Mouse (Mus musculus) C2C12 (cell line): ENCODE data around the gene Ptges3. TPM values are rescaled to one million over a fixed set of nuclear protein-coding genes. Genes with fewer than 3 reads are reported as not detected.

Source experiments
- H3K27me3 ChIP-seq: one replicate; pipeline ENCODE4 v1.6.1; 2011; ENCODE audit not compliant: control insufficient read depth, insufficient read depth, insufficient read length
- H3K36me3 ChIP-seq: one replicate; pipeline ENCODE4 v1.6.1; 2011; ENCODE audit not compliant: control insufficient read depth, insufficient read depth
- H3K4me3 ChIP-seq: one replicate; pipeline ENCODE4 v1.5.1; 2011; ENCODE audit warnings: mild to moderate bottlenecking, control low read depth; ENCODE audit not compliant: poor library complexity, insufficient read depth, severe bottlenecking
- H3K79me2 ChIP-seq: one replicate; pipeline ENCODE4 v1.6.1; 2011; ENCODE audit not compliant: control insufficient read depth, insufficient read depth
- H3K79me3 ChIP-seq: one replicate; pipeline ENCODE4 v1.6.1; 2011; ENCODE audit warnings: low read depth, control low read depth
- H3ac ChIP-seq: one replicate; pipeline ENCODE3; 2011; ENCODE audit warnings: low read depth; ENCODE audit not compliant: control insufficient read depth, insufficient read length
- CEBPB ChIP-seq: IDR thresholded peaks from one replicate; pipeline ENCODE4 v1.6.1; 2011; ENCODE audit warnings: low read depth, mild to moderate bottlenecking, control low read depth, moderate library complexity
- CTCF ChIP-seq: IDR thresholded peaks from one replicate; pipeline ENCODE4 v1.5.1; 2011; ENCODE audit not compliant: control insufficient read depth, insufficient read depth, insufficient read length
- FOSL1 ChIP-seq: IDR thresholded peaks from one replicate; pipeline ENCODE4 v1.8.0; 2011; ENCODE audit warnings: mild to moderate bottlenecking, low read length; ENCODE audit not compliant: poor library complexity, insufficient read depth, severe bottlenecking
- MAX ChIP-seq: IDR thresholded peaks from one replicate; pipeline ENCODE4 v1.6.1; 2011; ENCODE audit warnings: mild to moderate bottlenecking, control low read depth
- MYOD1 ChIP-seq: IDR thresholded peaks from one replicate; pipeline ENCODE4 v1.6.1; 2011; ENCODE audit warnings: low read depth; ENCODE audit not compliant: control insufficient read depth, insufficient read length
- MYOG ChIP-seq: IDR thresholded peaks from one replicate; pipeline ENCODE4 v1.6.1; 2011; ENCODE audit not compliant: control insufficient read depth, insufficient read length; ENCODE audit errors: extremely low read depth
- USF1 ChIP-seq: IDR thresholded peaks from one replicate; pipeline ENCODE4 v1.6.1; 2011; ENCODE audit warnings: low read depth, mild to moderate bottlenecking, control low read depth, moderate library complexity
- microRNA-seq: library from miRNA; unstranded; fragments of <30 nt; microRNA quantifications from one replicate; pipeline ENCODE4, GENCODE M21; 2019; ENCODE audit warnings: borderline microRNAs expressed
- polyA plus RNA-seq: library from polyadenylated mRNA; unstranded; fragments of >200 nt; fragmentation: generic; extraction: Trizol; gene quantifications from one replicate; pipeline ENCODE4 v1.2.1, GENCODE M21; 2012; ENCODE audit warnings: missing spikeins

The Ptges3 gene
- polyA plus RNA-seq, 1 experiment: 133 TPM

- H3K36me3 ChIP-seq: peaks cover 88% of the 10 kb centered on the region
- no peaks in the 10 kb centered on the region for H3K27me3 ChIP-seq
- no peak overlapping the region for H3K4me3 ChIP-seq
- no peak overlapping the region for H3ac ChIP-seq
- TF ChIP-seq MYOD1: no peak
- TF ChIP-seq CTCF: no peak
- no peak for TF ChIP-seq MYOG
- TF ChIP-seq CEBPB: no peak
- TF ChIP-seq FOSL1: no peak
- TF ChIP-seq USF1: no peak
- TF ChIP-seq MAX: no peak
- H3K79me3 ChIP-seq: no peaks in the 10 kb centered on the region
- H3K79me2 ChIP-seq: no peaks in the 10 kb centered on the region
Measured at GRCm38 (mm10) chr10:128125951-128126350, 67.2 kb downstream of the Ptges3 start.

Small RNA genes within 50 kb of the gene (microRNA-seq; reads per million reads assigned to microRNA genes)
- 33.7 reads per million, percentile 67 among the genes with 10 or more reads in this experiment for gene Mir677

Other genes with a start within 250 kb of the Ptges3 start
- gene Rdh19, start 209.0 kb upstream of the Ptges3 start, polyA plus RNA-seq: not detected
- gene Rdh16f2, start 192.5 kb upstream of the Ptges3 start, polyA plus RNA-seq: not detected
- gene Rdh7, start 170.1 kb upstream of the Ptges3 start, polyA plus RNA-seq: not detected
- gene Sdr9c7, start 160.4 kb upstream of the Ptges3 start, polyA plus RNA-seq: not detected
- not detected for gene Hsd17b6, start 51.3 kb upstream of the Ptges3 start, polyA plus RNA-seq
- 27.8 TPM for gene Prim1, start 43.8 kb upstream of the Ptges3 start, polyA plus RNA-seq
- gene Naca, start 23.4 kb upstream of the Ptges3 start, polyA plus RNA-seq: 936 TPM
- 3,917 TPM for gene Atp5b, start 24.3 kb downstream of the Ptges3 start, polyA plus RNA-seq
- 8.2 TPM for gene Baz2a, start 32.6 kb downstream of the Ptges3 start, polyA plus RNA-seq
- gene Rbms2, start 121.3 kb downstream of the Ptges3 start, polyA plus RNA-seq: 61.4 TPM
- gene Gls2, start 135.5 kb downstream of the Ptges3 start, polyA plus RNA-seq: 2.8 TPM
- 13.4 TPM for gene Spryd4, start 152.9 kb downstream of the Ptges3 start, polyA plus RNA-seq
- gene Mip, start 166.9 kb downstream of the Ptges3 start, polyA plus RNA-seq: not detected
- 17.7 TPM for gene Timeless, start 173.1 kb downstream of the Ptges3 start, polyA plus RNA-seq
- 0.16 TPM for gene Apon, start 195.1 kb downstream of the Ptges3 start, polyA plus RNA-seq
- gene Apof, start 209.7 kb downstream of the Ptges3 start, polyA plus RNA-seq: not detected
- 3.9 TPM for gene Stat2, start 211.6 kb downstream of the Ptges3 start, polyA plus RNA-seq
- gene Il23a, start 239.8 kb downstream of the Ptges3 start, polyA plus RNA-seq: not detected
- 5.0 TPM for gene Pan2, start 244.4 kb downstream of the Ptges3 start, polyA plus RNA-seq